Mouse (Mus musculus) bone marrow, adult 2 months (tissue): ENCODE results near the gene Olfr202.
"Not testable (repeated sequence)": the region's sequence is repeated elsewhere in the genome, so short reads cannot be mapped to it uniquely, and the experiment has no call there.

ENCODE experiments used
- CTCF ChIP-seq: fragments of 200-500 bp; IDR thresholded peaks from 2 replicates; pipeline ENCODE4 v1.5.1; 2011; ENCODE audit warnings: low read length, control low read depth; ENCODE audit not compliant: control insufficient read depth, insufficient read depth
- POLR2A ChIP-seq: fragments of 200-500 bp; IDR thresholded peaks from 2 replicates; pipeline ENCODE4 v1.6.1; 2011; ENCODE audit warnings: low read depth, mild to moderate bottlenecking, control low read depth, low read length, borderline replicate concordance; ENCODE audit not compliant: control insufficient read depth

DNA sequence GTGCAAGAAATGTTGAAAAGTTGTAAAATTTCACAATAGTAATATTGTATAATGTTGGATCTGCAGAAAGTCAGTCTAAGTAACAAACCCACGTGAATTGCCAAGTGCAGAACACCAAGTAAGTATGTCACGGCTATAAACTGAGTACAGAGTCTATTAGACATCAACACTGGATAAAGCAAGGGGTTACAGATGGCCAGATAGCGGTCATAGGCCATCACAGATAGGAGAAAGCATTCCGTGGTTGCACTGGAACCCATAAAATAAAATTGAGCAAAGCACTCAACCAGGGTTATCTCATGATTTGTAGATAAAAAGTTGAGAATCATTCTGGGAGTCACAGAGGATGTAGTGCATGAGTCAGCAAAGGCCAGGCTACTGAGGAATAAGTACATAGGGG is 17.5 kb downstream of the Olfr202 start:
- TF ChIP-seq CTCF, POLR2A: not testable (repeated sequence)
